Mouse (Mus musculus) megakaryocyte, embryonic 14.5 days (primary cell): ENCODE measurements around the gene Prss42.

Experiments used
- FLI1 ChIP-seq: IDR thresholded peaks from 2 replicates; pipeline ENCODE4 v1.6.1; 2012; ENCODE audit warnings: low read length, inconsistent platforms, mixed read lengths
- GATA1 ChIP-seq: IDR thresholded peaks from 3 replicates; pipeline ENCODE4 v1.6.1; 2012; ENCODE audit warnings: mixed read lengths, low read length, inconsistent platforms, borderline replicate concordance

DNA sequence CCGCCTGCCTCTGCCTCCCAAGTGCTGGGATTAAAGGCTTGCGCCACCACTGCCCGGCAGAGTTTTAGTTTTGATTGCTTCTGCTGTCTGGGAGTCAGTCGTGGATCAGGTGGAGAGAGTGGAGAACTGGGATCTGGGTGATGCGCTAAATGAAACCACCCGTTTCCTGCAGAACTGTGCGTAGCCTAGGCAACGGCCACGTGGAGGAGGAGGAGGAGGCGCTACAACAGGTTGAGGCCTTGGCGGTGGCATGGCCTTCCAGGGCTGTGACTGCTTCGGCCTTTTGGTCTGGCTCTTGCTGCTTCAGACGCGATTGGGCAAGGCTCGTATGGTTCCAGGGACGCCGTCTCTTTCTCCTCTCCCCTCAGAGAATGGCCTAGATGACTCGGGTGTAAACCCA lies 15.8 kb downstream of the Prss42 start, which contains the start of gene Prss44:
- TF ChIP-seq GATA1 (no peak), FLI1 (no peak)
